Mouse (Mus musculus): Measurements from ENCODE around the gene Trim45.

The Trim45 gene

GRCm38 (mm10) chr3:100921825-100922505, at the start of gene Trim45:
TSS of gene Trim45 (plus strand) at chr3:100922202.
- DNase-seq: peak; percentile 99

GRCm38 (mm10) chr3:100877057-100877456, 44.9 kb upstream of the Trim45 start:
- no peak for DNase-seq

- no peak for DNase-seq
These were observed 40.6 kb upstream of the Trim45 start for GRCm38 (mm10) chr3:100881403-100881802.

- no peak for DNase-seq
These were observed 40.0 kb upstream of the Trim45 start for GRCm38 (mm10) chr3:100881843-100882634.

- no peak for DNase-seq
These were observed 32.8 kb upstream of the Trim45 start for GRCm38 (mm10) chr3:100889234-100889633.

- no peak for DNase-seq
These were observed 31.6 kb upstream of the Trim45 start for GRCm38 (mm10) chr3:100890406-100890805.

GRCm38 (mm10) chr3:100892383-100893335, 29.3 kb upstream of the Trim45 start:
- DNase-seq: peak; percentile 7

- no peak for DNase-seq
These were observed 26.5 kb upstream of the Trim45 start for GRCm38 (mm10) chr3:100895500-100895899.

GRCm38 (mm10) chr3:100906128-100906527, 15.9 kb upstream of the Trim45 start:
- DNase-seq: no peak

GRCm38 (mm10) chr3:100906916-100907315, 15.1 kb upstream of the Trim45 start:
- peak; percentile 25 for DNase-seq

- DNase-seq: no peak
These were observed 13.4 kb upstream of the Trim45 start for GRCm38 (mm10) chr3:100908594-100908993.

GRCm38 (mm10) chr3:100910621-100911020, 11.4 kb upstream of the Trim45 start:
- DNase-seq: no peak

- DNase-seq: no peak
These were observed 11.0 kb upstream of the Trim45 start for GRCm38 (mm10) chr3:100911026-100911425.

GRCm38 (mm10) chr3:100911498-100912213, 10.3 kb upstream of the Trim45 start:
- DNase-seq: no peak

- peak; percentile 22 for DNase-seq
These were observed 5.2 kb upstream of the Trim45 start for GRCm38 (mm10) chr3:100916844-100917243.

GRCm38 (mm10) chr3:100920611-100921140, 1.3 kb upstream of the Trim45 start:
- DNase-seq: no peak

GRCm38 (mm10) chr3:100922506-100923375, 739 bp downstream of the Trim45 start:
- DNase-seq: no peak

GRCm38 (mm10) chr3:100924065-100924732, 2.2 kb downstream of the Trim45 start:
- no peak for DNase-seq

GRCm38 (mm10) chr3:100925176-100925575, 3.2 kb downstream of the Trim45 start:
- DNase-seq: no peak

GRCm38 (mm10) chr3:100931332-100932076, 9.5 kb downstream of the Trim45 start:
- DNase-seq: no peak
